Mouse (Mus musculus): ENCODE results near the gene Rtn2. TPM values are rescaled to one million over a fixed set of nuclear protein-coding genes. Genes with fewer than 3 reads are reported as not detected.

Gene Rtn2
- polyA plus RNA-seq, 1 experiment = 59.5 TPM

- DNase-seq (ENCODE audit: low read depth) = no peak
Observed at GRCm38 (mm10) chr7:19319458-19319857, 37.0 kb downstream of the Rtn2 start.

- no peak for DNase-seq (ENCODE audit: low read depth)
Observed at GRCm38 (mm10) chr7:19319906-19320305, 37.5 kb downstream of the Rtn2 start.

- no peak for DNase-seq (ENCODE audit: low read depth)
Observed at GRCm38 (mm10) chr7:19320637-19321036, 38.2 kb downstream of the Rtn2 start.

- no peak for DNase-seq (ENCODE audit: low read depth)
Observed at GRCm38 (mm10) chr7:19321464-19321863, 39.0 kb downstream of the Rtn2 start.

- DNase-seq (ENCODE audit: low read depth) = no peak
Observed at GRCm38 (mm10) chr7:19322489-19322888, 40.1 kb downstream of the Rtn2 start.

- DNase-seq (ENCODE audit: low read depth) = no peak
Observed at GRCm38 (mm10) chr7:19324221-19324620, 41.8 kb downstream of the Rtn2 start.

- no peak for DNase-seq (ENCODE audit: low read depth)
Observed at GRCm38 (mm10) chr7:19325262-19326199, 43.1 kb downstream of the Rtn2 start.

GRCm38 (mm10) chr7:19326359-19326758 lies 43.9 kb downstream of the Rtn2 start:
- no peak for DNase-seq (ENCODE audit: low read depth)

- DNase-seq (ENCODE audit: low read depth) = no peak
Observed at GRCm38 (mm10) chr7:19327128-19327527, 44.7 kb downstream of the Rtn2 start.

GRCm38 (mm10) chr7:19327782-19328181 lies 45.4 kb downstream of the Rtn2 start:
- DNase-seq (ENCODE audit: low read depth) = no peak

GRCm38 (mm10) chr7:19328425-19328824 lies 46.0 kb downstream of the Rtn2 start:
- DNase-seq (ENCODE audit: low read depth) = no peak

GRCm38 (mm10) chr7:19331910-19332309 lies 49.5 kb downstream of the Rtn2 start:
- DNase-seq (ENCODE audit: low read depth) = no peak

- no peak for DNase-seq (ENCODE audit: low read depth)
Observed at GRCm38 (mm10) chr7:19332709-19333352, 50.4 kb downstream of the Rtn2 start.

GRCm38 (mm10) chr7:19335583-19335982 lies 53.2 kb downstream of the Rtn2 start:
- DNase-seq (ENCODE audit: low read depth) = no peak

GRCm38 (mm10) chr7:19337122-19337521 lies 54.7 kb downstream of the Rtn2 start:
- DNase-seq (ENCODE audit: low read depth) = no peak

- no peak for DNase-seq (ENCODE audit: low read depth)
Observed at GRCm38 (mm10) chr7:19338060-19338459, 55.6 kb downstream of the Rtn2 start.

GRCm38 (mm10) chr7:19338596-19338995 lies 56.2 kb downstream of the Rtn2 start:
- no peak for DNase-seq (ENCODE audit: low read depth)

- no peak for DNase-seq (ENCODE audit: low read depth)
Observed at GRCm38 (mm10) chr7:19341250-19341649, 58.8 kb downstream of the Rtn2 start.

GRCm38 (mm10) chr7:19341761-19342409 lies 59.5 kb downstream of the Rtn2 start:
- DNase-seq (ENCODE audit: low read depth) = no peak

- DNase-seq (ENCODE audit: low read depth) = no peak
Observed at GRCm38 (mm10) chr7:19342481-19343027, 60.1 kb downstream of the Rtn2 start.

- no peak for DNase-seq (ENCODE audit: low read depth)
Observed at GRCm38 (mm10) chr7:19343210-19343808, 60.9 kb downstream of the Rtn2 start.
